Mouse (Mus musculus) kidney, embryonic 16.5 days (tissue): ENCODE measurements around the gene Tnn. TPM values are rescaled to one million over a fixed set of nuclear protein-coding genes. Genes with fewer than 3 reads are reported as not detected.
A peak's percentile ranks its signal among the peaks of the same experiment; 100 is the strongest.

Source experiments
- ATAC-seq: fragments of 200-750 bp; cut with Nextera tagmentation; 2 replicates; pipeline ENCODE4 v1.8.0; 2017; ENCODE audit warnings: moderate TSS enrichment; ENCODE audit not compliant: low FRiP score, low TSS enrichment
- H3K27ac ChIP-seq: fragments of 300-500 bp; sonication (generic); 2 replicates; pipeline ENCODE4 v1.5.1; 2014; ENCODE audit warnings: low read length
- H3K27me3 ChIP-seq: fragments of 300-500 bp; sonication (generic); 2 replicates; pipeline ENCODE4 v1.6.1; 2014; ENCODE audit warnings: low read length, control low read depth, mixed read lengths; ENCODE audit not compliant: insufficient read depth
- H3K36me3 ChIP-seq: fragments of 300-500 bp; sonication (generic); 2 replicates; pipeline ENCODE4 v1.6.1; 2014; ENCODE audit warnings: low read length, control low read depth, mixed read lengths; ENCODE audit not compliant: insufficient read depth
- H3K4me1 ChIP-seq: fragments of 300-500 bp; sonication (generic); 2 replicates; pipeline ENCODE4 v1.6.1; 2014; ENCODE audit warnings: low read length, control low read depth, mixed read lengths; ENCODE audit not compliant: insufficient read depth
- H3K4me2 ChIP-seq: fragments of 300-500 bp; sonication (generic); replicated peaks from 2 replicates; pipeline ENCODE4 v1.6.1; 2014; ENCODE audit warnings: low read depth, low read length
- H3K4me3 ChIP-seq: fragments of 300-500 bp; sonication (generic); 2 replicates; pipeline ENCODE4 v1.5.1; 2014; ENCODE audit warnings: mild to moderate bottlenecking, low read length
- H3K9ac ChIP-seq: fragments of 300-500 bp; sonication (generic); replicated peaks from 2 replicates; pipeline ENCODE4 v1.6.1; 2014; ENCODE audit warnings: low read length
- H3K9me3 ChIP-seq: fragments of 300-500 bp; sonication (generic); 2 replicates; pipeline ENCODE4 v1.6.1; 2016; ENCODE audit warnings: low read length, control low read depth
- WGBS: fragments of 180-500 bp; shearing (Covaris S2); extraction: QIAGEN DNeasy Blood & Tissue Kit; methylation state at CpG from one replicate; pipeline ENCODE4 v1.1.7; 2014; 5-methylcytosine and 5-hydroxymethylcytosine counted together
- polyA plus RNA-seq: library from polyadenylated mRNA; unstranded; fragments of >200 nt; fragmentation: Nextera tagmentation; extraction: Ambion mirVana; gene quantifications from 2 replicates; pipeline ENCODE4 v1.2.1, GENCODE M21; 2015

Gene Tnn
- polyA plus RNA-seq, 1 experiment from 2014 or later = 0.91 TPM

- H3K9me3 ChIP-seq = no peaks in the 10 kb centered on the region
- no peak overlapping the region for H3K27ac ChIP-seq
- no peaks in the 10 kb centered on the region for H3K27me3 ChIP-seq
- no peaks in the 10 kb centered on the region for H3K36me3 ChIP-seq
- H3K4me1 ChIP-seq = no peaks in the 10 kb centered on the region
- no peak overlapping the region for H3K4me3 ChIP-seq
- no peak overlapping the region for H3K9ac ChIP-seq
- no peak overlapping the region for H3K4me2 ChIP-seq
- no peak for ATAC-seq
- 79% methylated on average over 2 of the region's 2 CpGs for WGBS
Measured at GRCm38 (mm10) chr1:160086651-160087050, 66.7 kb downstream of the Tnn start.

GRCm38 (mm10) chr1:160084239-160084638, 69.1 kb downstream of the Tnn start:
- ATAC-seq = no peak
- WGBS = 91% methylated on average over 1 of the region's 1 CpGs
- H3K4me1 ChIP-seq = no peaks in the 10 kb centered on the region

GRCm38 (mm10) chr1:160082647-160083046, 70.7 kb downstream of the Tnn start:
- H3K9me3 ChIP-seq = no peaks in the 10 kb centered on the region
- H3K27me3 ChIP-seq = no peaks in the 10 kb centered on the region
- H3K4me3 ChIP-seq = no peak overlapping the region
- H3K27ac ChIP-seq = no peak overlapping the region
- H3K4me2 ChIP-seq = no peak overlapping the region
- 83% methylated on average over 1 of the region's 1 CpGs for WGBS
- no peaks in the 10 kb centered on the region for H3K36me3 ChIP-seq
- ATAC-seq = no peak
- no peak overlapping the region for H3K9ac ChIP-seq
- H3K4me1 ChIP-seq = no peaks in the 10 kb centered on the region

More at GRCm38 (mm10) chr1:160084239-160084638, 69.1 kb downstream of the Tnn start:
- H3K36me3 ChIP-seq = no peaks in the 10 kb centered on the region
- H3K4me2 ChIP-seq = no peak overlapping the region
- H3K27ac ChIP-seq = no peak overlapping the region
- H3K27me3 ChIP-seq = no peaks in the 10 kb centered on the region
- H3K9ac ChIP-seq = no peak overlapping the region
- H3K9me3 ChIP-seq = no peaks in the 10 kb centered on the region
- no peak overlapping the region for H3K4me3 ChIP-seq

- 27% methylated on average over 2 of the region's 2 CpGs for WGBS
- Histone ChIP-seq H3K4me1 (no peaks in the 10 kb centered on the region), H3K36me3 (no peaks in the 10 kb centered on the region), H3K27ac (no peak overlapping the region), H3K4me2 (no peak overlapping the region), H3K4me3 (no peak overlapping the region), H3K9me3 (no peaks in the 10 kb centered on the region), H3K27me3 (no peaks in the 10 kb centered on the region), H3K9ac (no peak overlapping the region)
- ATAC-seq = peak; percentile 40; the same call in 1 of the 2 replicates
Measured at GRCm38 (mm10) chr1:160080800-160081436, 72.5 kb downstream of the Tnn start.

- Histone ChIP-seq H3K9me3 (no peaks in the 10 kb centered on the region), H3K4me2 (no peak overlapping the region), H3K27me3 (no peaks in the 10 kb centered on the region), H3K36me3 (0 out of 2 replicates have a peak, but pooled peaks cover 3% of the 10 kb centered on the region), H3K27ac (no peak overlapping the region), H3K9ac (no peak overlapping the region), H3K4me3 (no peak overlapping the region), H3K4me1 (no peaks in the 10 kb centered on the region)
- WGBS = 72% methylated on average over 14 of the region's 14 CpGs
- no peak for ATAC-seq
Measured at GRCm38 (mm10) chr1:160078882-160079661, 74.3 kb downstream of the Tnn start.

- H3K4me3 ChIP-seq = no peak overlapping the region
- no peak overlapping the region for H3K27ac ChIP-seq
- H3K4me1 ChIP-seq = 0 out of 2 replicates have a peak, but pooled peaks cover 3% of the 10 kb centered on the region
- no peaks in the 10 kb centered on the region for H3K27me3 ChIP-seq
- peaks cover 6% of the 10 kb centered on the region; the same call in 1 of the 2 replicates for H3K9me3 ChIP-seq
- whole genome bisulfite sequencing = 72% methylated on average over 7 of the region's 7 CpGs
- H3K4me2 ChIP-seq = no peak overlapping the region
- no peak for ATAC-seq
- no peak overlapping the region for H3K9ac ChIP-seq
- H3K36me3 ChIP-seq = no peaks in the 10 kb centered on the region
Measured at GRCm38 (mm10) chr1:160064547-160065144, 88.7 kb downstream of the Tnn start.

- 66% methylated on average over 3 of the region's 3 CpGs for WGBS
Measured at GRCm38 (mm10) chr1:160061725-160062366, 91.5 kb downstream of the Tnn start.

GRCm38 (mm10) chr1:160061321-160061720, 92.1 kb downstream of the Tnn start:
- Histone ChIP-seq H3K4me2 (no peak overlapping the region), H3K27me3 (no peaks in the 10 kb centered on the region), H3K4me1 (0 out of 2 replicates have a peak, but pooled peaks cover 3% of the 10 kb centered on the region), H3K36me3 (no peaks in the 10 kb centered on the region), H3K27ac (no peak overlapping the region), H3K4me3 (no peak overlapping the region), H3K9ac (no peak overlapping the region), H3K9me3 (no peaks in the 10 kb centered on the region)
- 78% methylated on average over 5 of the region's 5 CpGs for WGBS
- no peak for ATAC-seq

More at GRCm38 (mm10) chr1:160061725-160062366, 91.5 kb downstream of the Tnn start:
- no peak overlapping the region for H3K9ac ChIP-seq
- H3K9me3 ChIP-seq = peaks cover 2% of the 10 kb centered on the region; the same call in 1 of the 2 replicates
- H3K4me1 ChIP-seq = 0 out of 2 replicates have a peak, but pooled peaks cover 3% of the 10 kb centered on the region
- H3K27ac ChIP-seq = no peak overlapping the region
- no peak for ATAC-seq
- no peak overlapping the region for H3K4me3 ChIP-seq
- no peaks in the 10 kb centered on the region for H3K36me3 ChIP-seq
- H3K4me2 ChIP-seq = no peak overlapping the region
- no peaks in the 10 kb centered on the region for H3K27me3 ChIP-seq

- H3K9me3 ChIP-seq = no peaks in the 10 kb centered on the region
- no peak overlapping the region for H3K27ac ChIP-seq
- 0 out of 2 replicates have a peak, but pooled peaks cover 3% of the 10 kb centered on the region for H3K4me1 ChIP-seq
- ATAC-seq = no peak
- no peak overlapping the region for H3K4me2 ChIP-seq
- H3K4me3 ChIP-seq = no peak overlapping the region
- 52% methylated on average over 6 of the region's 6 CpGs for WGBS
- H3K27me3 ChIP-seq = no peaks in the 10 kb centered on the region
- no peak overlapping the region for H3K9ac ChIP-seq
- no peaks in the 10 kb centered on the region for H3K36me3 ChIP-seq
Measured at GRCm38 (mm10) chr1:160060542-160060941, 92.8 kb downstream of the Tnn start.
